Mouse (Mus musculus) natural killer cell, adult 2 months (primary cell): ENCODE measurements at regions not wholly inside any gene's neighbourhood (a gene's known extent, or its start where the extent isn't known, plus 50 kb on each side); places are given as distances from the start of the nearest gene placed in this dataset.

Experiments used
- DNase-seq, 2 experiments: peaks; one replicate each; pipeline ENCODE4 v3.0.0; 2022; ENCODE audit warnings: low spot score in 2 of 2

DNA sequence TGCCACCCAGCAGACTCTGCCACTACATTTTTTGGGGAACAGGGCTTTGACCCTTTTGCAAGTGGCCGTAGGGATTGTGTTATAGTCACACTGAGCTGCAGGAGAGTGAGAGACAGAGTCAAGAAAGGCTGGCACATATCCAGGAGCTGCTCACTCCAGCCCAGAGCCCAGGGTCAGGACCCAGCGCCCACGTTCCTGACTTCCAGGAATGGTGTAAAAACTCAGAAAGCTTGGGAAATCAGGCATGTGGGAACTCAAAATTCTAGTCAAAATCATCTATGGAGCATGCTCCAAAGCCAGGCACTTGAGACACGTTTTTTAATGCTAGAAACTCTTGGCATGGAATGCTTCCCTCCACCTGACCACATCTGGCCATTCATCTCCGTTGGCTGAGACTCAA lies 146.7 kb upstream of the Runx1 start:
- DNase-seq, result no peak

DNA sequence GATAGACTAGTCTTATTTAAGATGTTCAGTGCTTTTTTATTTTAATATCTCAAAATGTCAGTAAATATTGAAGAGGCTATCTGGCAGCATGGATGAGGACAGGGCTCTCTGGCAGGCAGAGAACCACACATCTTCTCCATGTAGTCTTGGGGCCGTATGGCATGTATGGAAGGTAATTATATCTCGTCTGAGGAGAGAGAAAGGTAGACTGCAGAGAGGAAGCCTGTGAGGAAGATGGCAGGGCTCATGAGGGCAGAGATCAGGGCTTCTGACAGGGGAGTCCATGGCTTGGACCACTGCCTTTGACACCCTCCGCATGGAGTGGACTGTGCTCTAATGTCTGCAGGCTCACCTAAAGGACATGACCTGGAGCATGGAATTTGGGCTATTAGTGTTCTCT lies 146.0 kb upstream of the Runx1 start:
- no peak for DNase-seq

DNA sequence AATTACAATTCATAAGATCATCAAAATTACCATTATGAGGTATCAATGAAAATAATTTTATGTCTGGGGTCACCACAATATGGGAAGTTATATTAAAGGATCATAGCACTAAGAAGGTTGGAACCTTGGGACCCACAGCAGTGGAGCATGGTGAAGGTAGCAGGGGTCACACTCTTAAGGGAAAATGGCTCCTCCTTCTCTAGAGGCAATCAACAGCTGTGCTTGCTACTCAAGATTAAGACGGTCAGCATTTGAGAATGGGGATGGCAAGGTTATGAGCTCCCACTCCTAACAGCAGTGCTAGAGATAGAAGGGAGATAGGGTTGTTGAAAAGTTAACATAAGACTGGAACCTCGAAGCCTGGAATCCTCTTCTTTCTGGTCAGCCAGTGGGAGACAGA lies 144.6 kb upstream of the Runx1 start:
- no peak for DNase-seq

DNA sequence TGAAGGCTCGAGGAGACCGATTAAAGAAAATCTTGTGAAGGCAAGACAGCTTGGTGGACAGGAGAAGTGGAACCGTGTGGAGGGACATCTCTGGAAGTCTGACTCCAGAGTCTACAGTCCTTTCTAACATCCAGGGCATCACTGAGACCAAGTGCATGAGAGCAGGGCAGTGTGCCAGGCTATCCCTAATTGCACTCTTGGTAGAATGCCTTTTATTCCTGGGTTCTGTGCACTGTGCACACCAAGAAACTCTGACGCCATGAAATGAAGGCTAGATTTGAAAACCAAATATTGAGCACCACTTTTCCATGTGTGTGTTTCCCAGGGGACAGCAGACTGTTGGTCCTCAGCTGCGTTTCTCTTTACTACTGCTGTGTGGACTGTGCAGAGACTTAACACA lies 143.1 kb upstream of the Runx1 start:
- no peak for DNase-seq

DNA sequence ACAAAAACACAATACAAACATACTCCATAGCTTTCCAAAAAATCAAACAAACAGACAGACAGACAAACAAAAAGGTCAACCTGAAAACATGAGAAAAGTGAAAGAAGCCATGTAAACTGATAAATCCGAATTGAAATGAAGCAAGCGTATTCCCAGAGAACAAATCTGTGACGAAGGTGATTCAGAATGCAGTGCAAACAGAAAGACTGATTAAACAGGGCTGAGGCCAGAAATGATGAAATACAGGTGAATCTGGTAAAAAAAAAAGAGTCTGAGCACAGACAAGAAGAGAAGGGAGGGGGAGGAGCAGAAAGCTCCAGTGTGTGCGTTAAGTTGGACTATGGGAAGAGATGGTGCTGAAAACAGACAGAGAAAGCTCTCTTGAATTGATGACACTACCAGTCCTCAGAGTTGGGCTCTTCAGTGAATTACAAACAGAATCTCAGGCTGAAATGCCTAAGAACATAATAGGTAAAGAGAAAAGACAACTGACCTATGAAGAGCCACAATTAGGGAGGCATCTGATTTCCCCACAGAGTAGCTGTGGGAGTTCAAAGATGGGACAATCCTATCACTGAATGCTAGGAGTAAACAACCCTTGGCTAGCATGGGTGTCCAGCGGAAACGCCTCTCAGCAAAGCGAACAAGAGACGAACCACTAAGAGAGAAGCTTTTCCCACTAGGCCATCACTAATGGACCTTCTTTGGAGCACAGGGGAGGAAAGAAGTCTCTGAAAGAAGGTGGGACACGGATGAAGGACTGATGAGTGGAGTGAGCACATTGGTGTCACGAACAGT lies 140.3 kb upstream of the Runx1 start:
- DNase-seq, result no peak

DNA sequence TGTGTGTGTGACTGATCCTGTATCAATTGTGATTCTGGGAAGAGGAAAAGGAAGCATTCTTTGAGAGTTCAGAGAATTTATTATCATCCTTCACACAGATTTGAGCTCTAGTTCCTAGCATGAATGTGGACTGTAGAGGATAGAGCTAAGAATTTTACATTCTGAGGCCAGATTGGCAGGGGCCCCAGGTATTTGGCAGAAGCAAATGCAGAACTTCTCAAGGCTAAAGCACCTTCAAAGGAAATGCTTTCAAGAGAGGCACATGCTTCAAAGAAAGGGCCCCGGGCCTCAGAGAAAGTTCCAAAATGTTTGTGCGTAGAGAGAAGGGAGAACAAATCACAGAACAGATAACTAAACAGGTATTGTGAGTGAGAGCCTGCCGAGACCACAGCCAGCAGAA lies 139.7 kb upstream of the Runx1 start:
- no peak for DNase-seq

DNA sequence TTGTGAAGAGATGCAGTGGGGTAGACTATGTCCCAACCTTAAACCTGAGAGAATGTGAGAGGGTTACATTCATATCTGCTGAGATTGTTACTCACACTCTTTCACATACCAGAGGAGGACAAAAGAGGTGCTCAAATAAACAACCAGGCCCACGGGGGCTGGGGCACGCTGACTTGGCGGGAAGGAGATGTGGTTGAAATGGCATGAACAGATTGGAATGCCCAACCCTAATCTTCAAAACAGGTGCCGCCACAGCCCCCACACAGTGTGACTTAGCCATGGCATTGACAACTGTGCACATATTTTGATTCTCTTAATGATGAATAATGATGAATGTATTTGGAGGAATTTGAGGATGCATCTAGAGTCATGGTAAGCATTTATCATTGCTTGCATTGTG lies 137.6 kb upstream of the Runx1 start:
- DNase-seq, result no peak

DNA sequence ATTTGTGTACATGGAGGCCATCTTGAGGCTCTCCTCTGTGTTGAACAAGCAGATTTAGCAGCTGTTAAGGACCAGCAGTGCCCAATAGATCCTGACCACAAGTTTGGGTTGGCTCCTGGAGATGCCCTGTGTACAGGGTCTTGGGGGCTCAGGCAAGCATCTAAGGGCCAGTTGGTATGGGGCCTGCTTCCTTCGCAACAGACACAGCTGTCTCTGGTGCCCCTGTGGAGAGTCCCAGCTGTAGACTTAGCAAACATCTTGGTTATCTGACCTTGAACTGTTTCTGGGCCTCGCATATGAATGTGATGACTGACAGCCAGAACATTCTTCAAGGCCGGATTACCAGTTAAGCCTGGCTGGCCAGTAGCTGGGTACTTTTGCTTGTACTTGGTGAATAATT lies 135.4 kb upstream of the Runx1 start:
- no peak for DNase-seq

DNA sequence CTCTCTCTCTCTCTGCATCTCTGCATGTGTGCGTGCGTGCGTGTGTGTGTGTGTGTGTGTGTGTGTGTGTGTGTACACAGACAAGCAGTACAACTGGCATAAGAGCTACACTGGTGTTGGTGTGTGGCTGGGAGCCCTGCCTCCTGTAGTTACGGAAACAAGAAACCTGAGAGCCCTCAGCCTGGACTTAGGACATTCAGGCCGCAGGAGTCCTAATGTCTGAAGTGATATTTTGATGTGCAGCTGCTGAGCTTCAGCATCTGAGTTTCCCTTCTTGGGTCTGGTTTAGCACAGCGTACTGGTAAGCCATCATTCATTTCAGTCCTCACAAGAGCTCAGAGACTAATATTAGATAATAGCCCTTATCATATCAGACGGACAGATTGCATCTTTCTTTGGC lies 134.8 kb upstream of the Runx1 start:
- no peak for DNase-seq

DNA sequence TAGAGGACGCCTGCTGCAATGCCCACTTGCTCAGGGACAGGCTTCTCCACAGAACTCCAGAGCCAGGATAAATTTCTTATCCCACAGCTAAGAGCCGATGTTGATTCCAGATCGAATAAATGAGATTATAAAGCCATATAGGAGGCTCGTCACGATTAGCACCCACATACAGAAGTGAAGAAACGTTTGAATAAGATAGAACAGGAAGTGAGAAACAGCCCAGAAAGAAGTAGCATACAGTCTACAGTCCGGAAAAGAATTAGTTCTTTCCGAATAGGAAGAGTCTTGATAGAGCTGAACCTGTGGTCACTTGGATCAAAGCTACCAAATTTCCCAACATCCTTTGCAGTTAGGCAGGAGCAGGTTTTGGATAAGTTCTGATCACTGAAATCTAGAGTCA lies 133.0 kb upstream of the Runx1 start:
- DNase-seq, result no peak

DNA sequence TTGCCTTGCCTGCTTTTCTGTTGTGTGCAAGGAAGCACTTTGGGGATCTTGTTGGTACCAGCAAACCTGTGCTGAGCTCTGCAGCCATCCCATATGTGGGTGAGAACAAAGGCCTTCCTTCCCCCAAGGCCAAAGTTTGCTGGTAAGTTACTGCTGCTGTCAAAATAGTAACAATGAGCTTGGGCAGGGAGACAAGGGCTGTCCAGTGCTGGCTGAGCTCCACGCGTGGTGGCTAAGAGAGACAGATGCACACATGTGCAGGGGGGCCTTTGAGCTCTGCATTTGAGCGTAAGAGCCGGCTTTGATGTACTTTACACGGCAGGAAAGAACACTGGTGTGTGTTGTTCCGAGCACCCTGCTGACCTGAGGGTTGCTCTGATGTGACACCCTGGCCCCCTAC lies 132.2 kb upstream of the Runx1 start:
- DNase-seq, result no peak

DNA sequence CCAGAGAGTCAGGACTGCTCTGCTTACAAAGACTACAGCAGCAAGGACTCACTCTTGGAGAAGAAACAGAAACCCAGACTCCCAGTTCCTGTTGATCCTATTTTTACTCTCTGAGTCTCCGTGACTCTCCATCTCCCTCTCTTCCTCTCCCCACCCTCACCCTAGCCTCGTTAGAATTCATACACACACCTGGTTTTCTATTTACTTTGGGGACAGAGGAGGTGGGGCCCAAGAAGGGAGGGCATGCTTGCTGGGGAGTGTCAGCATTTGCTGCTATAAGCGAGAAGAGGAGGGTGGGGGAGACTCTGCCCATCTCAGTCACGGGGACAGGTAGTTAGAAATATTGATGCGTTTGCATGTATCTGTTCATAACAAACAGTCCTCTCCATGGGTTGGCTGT lies 129.6 kb upstream of the Runx1 start:
- no peak for DNase-seq

DNA sequence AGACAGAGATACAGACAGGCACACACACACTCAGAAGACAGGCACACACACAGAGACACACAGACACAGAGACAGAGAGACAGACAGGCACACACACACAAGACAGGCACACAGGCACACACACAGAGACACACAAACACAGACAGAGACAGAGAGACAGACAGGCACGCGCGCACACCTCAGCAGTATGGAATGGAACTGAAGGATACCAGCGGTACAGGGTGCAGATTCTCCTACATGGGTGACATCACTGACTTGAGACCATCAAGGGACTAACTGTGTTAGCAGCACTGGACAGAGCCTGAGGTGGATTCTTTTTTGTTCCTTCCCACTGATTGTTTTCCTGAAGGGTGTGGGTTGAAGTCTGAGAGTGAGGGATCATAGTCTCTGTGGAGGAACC lies 129.1 kb upstream of the Runx1 start:
- no peak for DNase-seq

DNA sequence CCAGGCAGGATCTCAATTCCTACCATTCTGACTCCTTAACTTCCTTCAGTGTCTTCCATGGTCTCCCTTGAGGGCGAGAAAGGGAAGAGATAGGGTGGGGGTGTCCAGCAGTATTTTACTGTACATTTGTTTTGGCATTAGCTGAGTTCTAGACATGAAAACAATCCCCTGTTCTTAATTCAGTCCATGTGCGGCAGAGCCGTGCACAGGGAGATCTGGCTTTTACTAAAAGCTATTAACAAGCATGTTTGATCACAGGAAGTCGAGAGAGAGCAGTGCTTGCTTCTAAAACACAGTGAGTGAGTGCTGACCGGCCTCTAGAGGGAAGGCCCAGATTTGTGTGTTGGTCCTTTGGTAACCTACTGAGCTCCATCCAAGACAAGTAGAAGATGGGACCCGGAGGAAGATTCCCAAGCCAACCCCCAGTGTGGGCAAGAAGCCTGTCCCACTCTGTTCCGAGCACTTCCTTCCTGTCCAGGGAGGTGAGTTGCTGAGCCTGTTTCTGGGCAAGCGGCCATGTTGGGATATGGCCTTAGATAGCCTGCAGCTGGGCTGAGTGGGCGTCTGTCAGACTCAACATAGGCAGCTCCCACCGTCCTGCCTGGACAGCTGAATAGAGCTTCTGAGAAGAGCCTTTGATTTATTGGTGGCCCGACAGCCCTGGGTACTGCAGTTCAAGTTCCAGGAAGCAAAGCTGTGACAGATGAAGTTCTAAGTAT lies 128.1 kb upstream of the Runx1 start:
- DNase-seq, result no peak

DNA sequence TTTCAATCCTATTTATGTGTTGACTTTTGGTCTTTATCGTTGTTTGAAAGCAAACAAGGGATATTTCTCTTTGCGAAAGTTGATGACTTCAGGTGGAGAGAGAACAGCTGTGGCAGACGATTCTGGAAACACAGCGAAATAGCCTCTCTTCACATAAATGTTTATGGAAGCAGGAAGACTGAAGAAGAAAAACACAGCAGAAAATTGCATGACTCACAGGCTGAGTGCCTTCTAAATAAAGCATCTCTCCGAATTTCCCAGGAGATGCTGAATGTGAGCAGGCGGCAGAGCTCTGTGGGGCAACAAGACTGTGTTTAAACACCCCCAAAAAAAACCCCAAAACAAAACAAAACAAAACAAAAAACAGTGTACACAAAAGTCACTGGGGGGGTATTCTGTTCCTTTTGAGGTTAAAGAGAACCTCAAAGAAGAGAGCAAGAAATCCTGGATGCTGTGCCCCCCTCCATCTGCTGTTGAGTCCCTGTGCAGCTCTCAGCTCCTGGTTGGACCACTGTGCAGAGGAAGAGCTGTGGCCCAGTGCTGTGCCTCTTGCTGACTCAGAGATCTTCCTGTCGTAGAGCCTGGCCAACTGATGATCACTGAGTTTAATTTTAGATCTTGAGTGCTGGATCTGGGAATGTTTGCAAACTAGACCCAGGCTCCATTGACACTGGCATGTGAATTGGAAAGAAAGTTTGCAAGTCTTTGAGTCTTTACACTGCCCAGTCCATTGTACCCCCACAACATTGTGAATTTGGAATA lies 126.6 kb upstream of the Runx1 start:
- DNase-seq, result no peak

DNA sequence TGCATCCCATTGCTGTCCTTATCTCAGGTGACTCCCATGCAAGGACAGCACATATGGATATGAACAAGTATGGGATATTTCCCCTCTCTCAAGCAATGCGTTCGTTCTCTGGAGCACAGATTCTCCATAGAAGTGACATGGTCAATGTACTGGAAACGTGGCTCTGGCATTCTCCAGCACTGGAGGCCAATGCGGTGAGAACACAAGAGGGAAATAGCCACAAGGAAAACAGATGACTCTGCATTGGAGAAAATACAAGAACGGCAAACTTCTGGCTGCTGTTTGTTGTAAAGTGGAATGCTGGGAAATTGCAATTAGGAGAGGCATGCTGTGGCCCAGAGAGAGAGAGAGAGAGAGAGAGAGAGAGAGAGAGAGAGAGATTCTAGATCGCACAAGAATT lies 125.6 kb upstream of the Runx1 start:
- no peak for DNase-seq

DNA sequence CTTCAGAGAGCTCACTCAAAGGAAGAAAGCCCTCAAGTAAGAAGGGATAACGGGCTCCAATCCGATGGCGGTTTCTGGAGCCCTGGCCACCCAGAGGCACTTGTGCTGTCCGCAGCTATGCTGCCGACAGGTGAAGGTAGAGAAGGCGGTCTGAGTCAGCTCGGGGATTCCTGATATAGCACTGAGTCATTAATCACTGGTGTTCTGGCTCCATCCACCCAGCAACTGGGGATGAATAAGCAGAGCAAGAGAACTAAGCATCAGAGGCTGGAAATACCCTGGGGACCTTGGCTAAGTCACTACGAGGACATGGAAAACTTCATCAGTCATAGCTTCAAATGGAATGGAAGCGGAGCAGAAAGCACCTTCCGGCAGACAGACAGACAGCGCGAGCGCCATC lies 122.5 kb upstream of the Runx1 start:
- DNase-seq, result no peak

DNA sequence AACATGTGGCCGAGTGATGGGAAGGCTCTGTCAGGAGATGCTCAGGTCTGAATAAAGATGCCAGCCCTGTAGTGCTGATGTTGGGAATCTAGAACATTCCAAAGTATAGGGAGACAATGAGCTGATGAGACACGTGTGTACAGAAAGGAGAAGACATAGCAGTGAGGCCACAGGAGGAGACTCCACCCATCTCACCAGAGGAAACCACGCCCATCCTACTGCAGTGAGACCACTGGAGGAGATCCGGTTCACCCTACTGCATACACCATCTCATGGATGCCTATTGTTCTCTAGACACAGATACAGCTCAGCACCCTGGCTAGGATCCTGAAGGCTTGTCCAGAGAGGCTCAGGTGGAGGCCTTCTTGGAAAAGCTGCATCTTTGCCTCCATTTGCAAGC lies 120.6 kb upstream of the Runx1 start:
- DNase-seq, result peak; percentile 24 to 36

DNA sequence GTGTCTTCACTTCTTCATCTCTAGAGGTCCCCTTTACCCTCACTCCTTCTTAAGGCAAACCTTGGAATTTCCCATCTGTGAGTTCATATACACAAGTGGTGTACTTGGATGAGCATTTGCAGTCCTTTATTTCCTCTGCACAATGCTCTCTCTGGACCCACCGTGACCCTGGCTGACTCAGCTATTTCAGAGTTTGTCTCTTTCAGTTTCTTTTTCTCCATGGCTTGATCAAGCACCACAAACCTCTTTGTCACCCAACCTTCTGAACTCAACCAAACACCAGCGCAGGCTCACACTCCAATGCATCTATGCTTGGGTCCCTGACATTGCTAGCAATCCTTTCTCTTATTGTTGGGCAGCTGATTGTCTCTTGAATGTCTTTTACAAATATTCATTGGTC lies 118.0 kb upstream of the Runx1 start:
- DNase-seq, result no peak

DNA sequence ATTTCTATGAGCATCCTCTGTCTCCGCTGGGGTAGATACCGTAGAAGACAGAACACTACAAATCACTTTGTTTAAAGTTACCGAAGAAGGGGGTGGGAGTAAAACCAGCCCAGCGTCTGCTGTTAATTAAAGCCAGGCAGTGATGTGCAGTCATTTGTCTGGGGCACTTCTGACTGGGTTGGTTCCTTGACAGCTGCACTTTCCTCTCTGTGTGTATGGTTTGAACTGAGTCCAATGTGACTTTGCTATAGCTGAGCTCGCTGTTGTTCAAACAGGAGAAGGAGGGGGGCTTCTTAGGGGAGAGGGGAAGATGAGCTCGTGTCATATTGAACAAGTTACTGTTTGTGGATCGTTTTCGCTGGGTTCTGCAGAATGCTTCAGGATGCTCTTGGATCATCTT lies 113.7 kb upstream of the Runx1 start:
- no peak for DNase-seq

DNA sequence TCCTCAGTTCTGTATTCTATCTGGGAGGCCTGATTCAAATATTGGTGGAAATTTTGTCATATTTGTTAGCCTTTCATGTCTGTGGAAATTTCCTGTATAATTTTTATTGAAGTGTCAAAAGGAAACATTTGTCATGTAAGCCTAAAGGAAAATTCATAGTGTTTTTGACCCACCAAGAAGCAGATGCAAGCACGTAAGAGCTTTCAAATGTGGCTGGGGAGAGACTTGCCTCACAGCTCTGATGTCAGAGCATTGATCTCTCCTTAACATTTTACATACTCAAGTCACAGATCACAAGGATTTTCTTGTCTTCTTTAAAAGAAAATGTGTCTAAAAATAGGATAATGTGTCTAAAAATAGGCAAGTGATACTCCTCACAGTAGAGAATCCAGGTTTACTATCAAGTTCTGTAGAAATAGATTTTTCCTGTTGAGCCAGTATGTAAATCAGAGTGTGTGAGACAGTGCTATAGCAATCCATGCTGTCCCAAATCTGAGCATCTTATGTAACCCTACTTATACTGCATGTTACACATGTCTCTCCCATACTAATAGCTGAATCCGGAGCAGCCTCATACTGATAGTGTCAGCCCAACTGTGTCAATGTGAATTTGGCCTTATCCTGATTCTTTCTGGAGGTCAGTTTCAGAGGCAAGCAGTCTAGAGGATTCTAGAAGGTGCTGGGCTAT lies 110.0 kb upstream of the Runx1 start:
- no peak for DNase-seq

DNA sequence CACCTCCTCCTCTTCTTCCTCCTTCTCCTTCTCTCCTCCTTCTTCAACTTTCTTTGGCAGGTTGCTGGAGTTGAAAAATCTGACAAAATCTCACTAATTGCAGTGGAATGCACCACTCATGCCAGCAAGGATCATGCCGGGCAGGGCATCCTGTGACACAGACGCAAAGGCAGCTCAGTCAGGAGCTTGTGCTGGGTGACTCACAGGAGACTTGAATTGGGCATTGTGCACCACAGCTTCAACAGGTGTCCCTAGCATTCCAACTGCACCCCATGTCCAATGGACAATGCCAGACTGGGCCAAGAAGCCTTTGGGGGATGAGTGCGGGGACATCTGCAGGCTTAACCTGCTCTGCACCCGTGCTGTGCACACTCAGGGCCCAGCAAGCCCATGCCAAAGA lies 104.2 kb upstream of the Runx1 start:
- DNase-seq, result no peak
